Mouse (Mus musculus): ENCODE results near the gene Obsl1.

DNA sequence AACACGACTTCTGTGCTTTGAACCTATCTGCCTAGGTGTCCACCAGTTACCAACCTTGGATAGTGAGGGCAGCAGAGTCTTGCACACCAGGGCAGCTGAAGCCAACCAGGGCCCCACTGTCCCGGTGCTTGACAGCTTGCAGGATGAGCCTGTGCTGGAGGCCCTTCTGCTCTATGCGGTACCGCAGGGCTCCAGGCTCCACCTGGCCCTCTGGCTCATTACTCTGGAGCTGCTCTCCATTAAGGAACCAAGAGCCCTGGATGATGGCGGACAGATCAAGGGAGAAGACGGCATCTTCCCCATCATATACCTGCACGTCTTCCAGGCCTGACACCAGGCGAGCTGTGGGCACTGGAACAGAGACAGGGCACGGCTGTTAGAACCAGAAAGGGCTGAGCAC lies 4.3 kb downstream of the Obsl1 start:
- no peak for TF ChIP-seq CTCF (IDR thresholded peaks at IDR 0.05; ENCODE audit: low read depth)
- TF ChIP-seq EP300 (optimal IDR thresholded peaks at IDR 0.05) = no peak
